Mouse (Mus musculus) bone marrow, adult 2 months (tissue): Measurements from ENCODE around the gene Ndufb4.

Experiments used
- CTCF ChIP-seq: fragments of 200-500 bp; IDR thresholded peaks from 2 replicates; pipeline ENCODE4 v1.5.1; 2011; ENCODE audit warnings: low read length, control low read depth; ENCODE audit not compliant: control insufficient read depth, insufficient read depth
- POLR2A ChIP-seq: fragments of 200-500 bp; IDR thresholded peaks from 2 replicates; pipeline ENCODE4 v1.6.1; 2011; ENCODE audit warnings: low read depth, mild to moderate bottlenecking, control low read depth, low read length, borderline replicate concordance; ENCODE audit not compliant: control insufficient read depth

DNA sequence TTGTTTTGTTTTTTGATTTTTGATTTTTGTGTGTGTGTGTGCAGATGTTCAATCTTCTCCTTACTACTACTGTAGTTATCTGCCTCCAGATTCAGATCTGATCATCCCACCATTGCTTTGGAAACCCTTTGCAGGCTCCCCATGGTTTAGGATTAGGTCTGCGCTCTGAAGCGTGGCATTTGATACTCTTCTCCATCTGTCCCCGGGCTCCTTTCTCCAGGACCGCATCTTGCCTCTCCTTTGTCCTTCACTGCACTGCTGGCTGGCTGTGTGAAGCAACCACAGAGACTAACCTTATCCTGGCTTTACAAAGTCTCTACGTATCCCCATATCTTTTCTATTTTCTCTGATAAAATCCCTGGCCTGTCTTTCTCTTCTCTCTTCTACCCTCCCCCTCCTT, 31.3 kb downstream of the Ndufb4 start:
- TF ChIP-seq POLR2A (no peak), CTCF (no peak)
